Mouse (Mus musculus): Measurements from ENCODE around the gene Prnp.
A peak's percentile ranks its signal among the peaks of the same experiment; 100 is the strongest.

Gene Prnp

GRCm38 (mm10) chr2:131906266-131906665 is 3.5 kb upstream of the Prnp start:
- DNase-seq (ENCODE audit: extremely low read depth, low read depth) = no peak

- DNase-seq (ENCODE audit: extremely low read depth, low read depth) = no peak
These were observed 2.9 kb upstream of the Prnp start for GRCm38 (mm10) chr2:131906846-131907245.

GRCm38 (mm10) chr2:131907311-131907710 is 2.4 kb upstream of the Prnp start:
- peak; percentile 63 for DNase-seq (ENCODE audit: extremely low read depth, low read depth)

DNA sequence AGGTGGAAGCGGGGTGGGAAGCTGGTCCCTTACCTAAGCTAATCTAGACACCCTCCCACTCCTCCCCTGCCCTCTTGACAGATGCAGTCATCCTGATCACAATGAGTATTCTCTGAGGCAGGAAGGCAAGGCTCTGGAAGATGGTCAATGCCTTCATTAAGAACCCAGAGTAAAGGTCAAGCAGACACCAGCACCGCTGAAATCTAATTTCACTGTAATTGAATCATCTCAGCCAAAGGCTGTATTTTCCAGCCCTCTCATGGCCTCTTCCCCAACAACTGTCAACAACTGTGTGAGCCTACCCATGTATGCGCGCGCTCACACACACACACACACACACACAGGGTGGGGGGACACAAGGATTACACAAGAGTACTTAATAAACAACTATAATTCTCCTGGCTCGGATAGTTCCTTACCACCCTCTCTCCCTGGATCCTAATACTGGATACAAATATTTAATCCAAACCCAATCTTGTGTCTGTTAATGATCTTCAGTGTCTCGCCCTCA is 1.3 kb upstream of the Prnp start:
- DNase-seq (ENCODE audit: extremely low read depth, low read depth) = no peak

- no peak for DNase-seq (ENCODE audit: extremely low read depth, low read depth)
These were observed 822 bp upstream of the Prnp start for GRCm38 (mm10) chr2:131908906-131909305.

DNA sequence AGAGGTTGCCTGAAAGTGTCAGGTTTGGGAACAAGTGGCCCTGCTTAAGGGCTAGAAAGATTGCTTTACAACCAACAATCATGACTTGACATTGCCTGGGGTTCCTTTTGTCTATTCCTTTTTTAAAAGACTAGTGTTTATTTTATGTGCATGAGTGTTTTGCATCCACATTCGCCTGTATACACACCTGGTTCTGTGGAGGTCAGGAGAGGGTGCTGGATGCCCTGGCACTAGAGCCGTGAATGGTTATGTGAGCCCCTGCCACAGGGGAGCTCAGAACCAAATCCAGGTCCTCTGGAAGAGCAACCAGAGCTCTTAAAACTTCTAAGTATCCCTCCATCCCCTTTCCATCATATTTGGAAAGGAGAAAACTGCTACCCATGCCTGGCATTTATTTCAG is 1.1 kb downstream of the Prnp start:
- no peak for DNase-seq (ENCODE audit: extremely low read depth, low read depth)

DNA sequence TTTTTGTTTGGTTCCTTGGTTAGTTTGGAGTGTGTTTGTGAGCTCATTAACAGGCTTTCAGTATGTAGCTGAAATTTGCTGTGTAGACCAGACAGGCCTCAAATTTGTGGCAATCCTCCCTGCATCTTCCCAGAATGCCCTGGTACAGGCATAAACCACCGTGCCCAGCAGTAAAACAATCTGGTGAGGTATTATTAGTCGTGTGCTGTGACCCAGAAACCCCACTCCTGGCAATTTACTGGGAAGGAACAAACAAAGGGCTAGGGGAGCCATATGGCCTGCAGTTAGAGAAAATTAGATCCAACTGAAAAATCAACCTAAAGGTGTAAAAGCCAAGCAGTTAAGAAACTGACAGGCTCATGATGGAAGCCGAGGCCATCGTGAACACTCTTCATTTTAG is 1.6 kb downstream of the Prnp start:
- no peak for DNase-seq (ENCODE audit: extremely low read depth, low read depth)

GRCm38 (mm10) chr2:131912526-131913258 is 3.0 kb downstream of the Prnp start:
- no peak for DNase-seq (ENCODE audit: extremely low read depth, low read depth)

GRCm38 (mm10) chr2:131932275-131932902 is 22.7 kb downstream of the Prnp start:
- DNase-seq (ENCODE audit: extremely low read depth, low read depth) = no peak

DNA sequence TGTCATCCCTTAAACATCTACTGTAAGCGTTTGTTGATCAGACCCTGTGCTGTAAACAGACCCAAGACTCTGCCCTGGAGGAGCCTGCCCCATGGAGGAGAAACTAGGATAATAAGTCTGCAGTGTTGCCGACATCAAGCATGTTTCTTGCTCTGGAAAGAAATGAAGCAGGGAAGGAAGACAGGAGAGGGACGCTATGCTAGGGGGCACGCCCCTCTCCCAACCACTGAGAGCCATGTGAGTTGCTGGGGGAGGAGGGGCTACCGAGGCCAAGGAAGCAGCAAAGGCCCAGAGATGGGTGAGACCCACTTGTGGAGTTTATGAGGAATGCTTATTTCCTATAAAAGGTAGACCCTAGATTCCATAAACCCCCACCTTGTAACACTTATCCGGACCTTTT is 23.3 kb downstream of the Prnp start:
- no peak for DNase-seq (ENCODE audit: extremely low read depth, low read depth)

GRCm38 (mm10) chr2:131933598-131933997 is 23.9 kb downstream of the Prnp start:
- no peak for DNase-seq (ENCODE audit: extremely low read depth, low read depth)

DNA sequence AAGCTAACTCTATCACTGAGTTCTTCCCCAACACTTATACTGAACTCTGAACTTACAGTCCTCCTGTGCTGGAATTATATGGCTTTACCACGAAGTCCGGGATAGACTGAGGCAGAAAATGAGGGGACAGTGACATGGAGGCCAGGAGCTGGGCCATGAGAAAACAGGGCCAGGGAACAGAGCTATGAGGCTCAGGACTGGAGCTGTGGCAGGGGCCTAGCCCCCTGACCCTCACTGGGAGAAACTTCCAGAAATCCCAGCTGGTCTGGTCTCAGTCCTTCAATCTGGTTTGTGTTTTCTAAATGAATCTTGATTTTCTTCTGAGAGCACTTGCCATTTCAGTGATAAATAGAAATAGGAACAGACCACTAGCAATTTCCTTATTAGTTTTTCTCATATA is 24.5 kb downstream of the Prnp start:
- DNase-seq (ENCODE audit: extremely low read depth, low read depth) = no peak

GRCm38 (mm10) chr2:131935390-131936105 is 25.8 kb downstream of the Prnp start:
- DNase-seq (ENCODE audit: extremely low read depth, low read depth) = no peak

- no peak for DNase-seq (ENCODE audit: extremely low read depth, low read depth)
These were observed 26.7 kb downstream of the Prnp start for GRCm38 (mm10) chr2:131936410-131936809.

GRCm38 (mm10) chr2:131939404-131940111 is 29.8 kb downstream of the Prnp start:
- no peak for DNase-seq (ENCODE audit: extremely low read depth, low read depth)

- DNase-seq (ENCODE audit: extremely low read depth, low read depth) = no peak
These were observed 30.8 kb downstream of the Prnp start for GRCm38 (mm10) chr2:131940506-131940905.

DNA sequence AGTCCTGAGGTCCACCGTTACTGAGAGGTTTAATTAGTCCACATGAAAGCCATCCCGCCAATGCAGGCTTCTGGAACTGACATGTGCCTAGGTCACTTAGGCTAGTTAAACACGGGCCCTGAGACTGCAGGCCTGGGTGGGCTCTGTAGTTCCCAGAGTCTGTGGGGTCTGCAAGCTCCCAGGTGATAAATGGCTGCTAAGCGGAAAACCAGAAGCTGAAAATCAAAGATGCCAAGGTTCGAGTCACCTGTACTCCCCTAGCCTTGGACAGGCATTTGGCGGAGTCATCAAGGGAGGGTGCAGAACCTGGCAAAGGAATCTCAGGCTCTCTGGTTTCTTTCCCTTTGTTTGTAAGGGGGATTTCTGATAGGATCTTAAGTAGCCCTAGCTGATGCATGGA is 31.8 kb downstream of the Prnp start:
- DNase-seq (ENCODE audit: extremely low read depth, low read depth) = no peak

GRCm38 (mm10) chr2:131944370-131944769 is 34.6 kb downstream of the Prnp start:
- DNase-seq (ENCODE audit: extremely low read depth, low read depth) = no peak

DNA sequence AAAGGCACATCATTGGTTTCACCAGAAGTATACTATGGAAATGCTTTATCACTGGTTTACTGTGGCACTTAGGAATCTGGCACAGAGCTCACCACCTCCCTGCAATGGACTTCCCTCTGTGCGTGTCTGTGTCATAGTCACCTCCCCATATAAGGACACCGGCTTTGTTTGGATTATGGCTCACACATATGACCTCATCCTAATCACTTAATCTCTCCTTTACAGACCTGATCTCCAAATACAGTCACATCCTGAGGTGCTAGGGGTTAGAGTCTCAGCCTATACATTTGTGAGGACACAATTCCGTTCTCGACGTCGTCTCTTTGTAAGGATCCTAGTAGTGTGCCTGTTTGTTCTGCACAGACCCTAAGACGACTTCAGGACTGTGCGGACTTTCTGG is 35.5 kb downstream of the Prnp start:
- no peak for DNase-seq (ENCODE audit: extremely low read depth, low read depth)

- no peak for DNase-seq (ENCODE audit: extremely low read depth, low read depth)
These were observed 36.0 kb downstream of the Prnp start for GRCm38 (mm10) chr2:131945765-131946164.

DNA sequence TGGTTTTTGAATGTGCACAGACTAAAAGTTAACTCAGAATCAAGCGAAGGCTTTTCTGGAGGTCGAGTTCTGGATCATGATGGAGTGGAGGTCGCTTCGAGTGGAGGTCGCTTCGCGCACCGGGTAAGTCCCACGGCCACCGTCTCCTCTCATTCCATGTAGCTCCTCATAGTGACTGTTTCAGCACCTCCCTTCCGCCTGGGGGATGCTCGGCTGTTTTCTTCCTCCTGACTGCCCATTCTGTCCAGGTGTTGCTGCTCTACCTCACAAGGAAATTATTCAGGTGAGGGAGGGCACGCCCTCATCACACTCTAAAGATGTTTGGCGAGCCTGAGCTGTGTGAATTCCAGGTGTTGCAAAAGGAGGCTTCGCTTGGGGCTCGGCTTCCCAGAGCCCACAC is 36.6 kb downstream of the Prnp start:
- no peak for DNase-seq (ENCODE audit: extremely low read depth, low read depth)

GRCm38 (mm10) chr2:131948156-131948555 is 38.4 kb downstream of the Prnp start:
- no peak for DNase-seq (ENCODE audit: extremely low read depth, low read depth)

All from MEL-GATA-1-ER (cell line).